Mouse (Mus musculus) lung, adult 2 months (tissue): ENCODE results near the gene Cmtm5. TPM values are rescaled to one million over a fixed set of nuclear protein-coding genes. Genes with fewer than 3 reads are reported as not detected.
"Not testable (repeated sequence)": the region's sequence is repeated elsewhere in the genome, so short reads cannot be mapped to it uniquely, and the experiment has no call there.

Experiments
- DNase-seq: peaks from one replicate; pipeline ENCODE4 v3.0.0; 2022
- H3K4me1 ChIP-seq: fragments of 200-500 bp; 2 replicates; pipeline ENCODE4 v1.6.1; 2011; ENCODE audit warnings: low read length; ENCODE audit not compliant: control insufficient read depth, insufficient read depth
- H3K4me3 ChIP-seq: fragments of 200-500 bp; replicated peaks from 2 replicates; pipeline ENCODE3; 2011; ENCODE audit warnings: low read depth, mild to moderate bottlenecking, control low read depth, low read length; ENCODE audit errors: extremely low read depth
- CTCF ChIP-seq: fragments of 200-500 bp; IDR thresholded peaks from 2 replicates; pipeline ENCODE4 v1.5.1; 2011; ENCODE audit warnings: mild to moderate bottlenecking, low read length, control low read depth; ENCODE audit not compliant: insufficient read depth
- POLR2A ChIP-seq: fragments of 200-500 bp; IDR thresholded peaks from 2 replicates; pipeline ENCODE4 v1.6.1; 2011; ENCODE audit warnings: low read depth, mild to moderate bottlenecking, control low read depth, low read length, borderline replicate concordance; ENCODE audit errors: extremely low read depth
- WGBS: fragments of 180-500 bp; shearing (Covaris S2); methylation state at CpG from one replicate; pipeline ENCODE4 v1.1.7; 2018; 5-methylcytosine and 5-hydroxymethylcytosine counted together
- polyA plus RNA-seq: library from polyadenylated mRNA; depleted of rRNA; stranded (reverse); fragments of >200 nt; gene quantifications from 2 replicates; pipeline ENCODE4 v1.2.3, GENCODE M21; 2012

The Cmtm5 gene
- polyA plus RNA-seq, 1 experiment, result 2.2 TPM

- no peak overlapping the region for H3K4me3 ChIP-seq
- no peak for DNase-seq
- TF ChIP-seq POLR2A (no peak), CTCF (no peak)
- H3K4me1 ChIP-seq, result no peaks in the 10 kb centered on the region
- WGBS, result 72% methylated on average over 15 of the region's 15 CpGs
Observed at GRCm38 (mm10) chr14:54965044-54965443, 29.0 kb downstream of the Cmtm5 start.

DNA sequence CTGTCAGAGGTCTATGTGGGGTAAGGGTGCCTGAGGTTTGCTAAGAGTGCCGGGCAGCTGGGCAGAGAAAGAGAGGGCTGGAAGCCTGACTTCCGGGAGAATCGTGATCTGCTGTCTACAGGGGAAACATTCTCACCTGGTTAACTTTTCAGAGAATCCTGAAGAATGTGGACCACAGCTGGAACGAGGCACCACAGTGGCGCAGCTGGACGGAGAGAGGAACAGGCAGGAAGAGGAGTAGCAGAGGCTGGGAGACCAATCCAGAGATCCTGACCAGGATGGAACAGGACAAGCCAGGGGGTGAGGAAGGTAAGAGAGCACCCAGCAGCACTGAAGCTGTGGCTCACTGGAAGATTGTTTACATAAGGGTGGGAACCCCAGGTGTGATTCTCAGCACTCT is 29.6 kb downstream of the Cmtm5 start:
- no peak overlapping the region for H3K4me3 ChIP-seq
- TF ChIP-seq POLR2A (no peak), CTCF (no peak)
- H3K4me1 ChIP-seq, result no peaks in the 10 kb centered on the region
- 52% methylated on average over 6 of the region's 6 CpGs for WGBS
- no peak for DNase-seq

DNA sequence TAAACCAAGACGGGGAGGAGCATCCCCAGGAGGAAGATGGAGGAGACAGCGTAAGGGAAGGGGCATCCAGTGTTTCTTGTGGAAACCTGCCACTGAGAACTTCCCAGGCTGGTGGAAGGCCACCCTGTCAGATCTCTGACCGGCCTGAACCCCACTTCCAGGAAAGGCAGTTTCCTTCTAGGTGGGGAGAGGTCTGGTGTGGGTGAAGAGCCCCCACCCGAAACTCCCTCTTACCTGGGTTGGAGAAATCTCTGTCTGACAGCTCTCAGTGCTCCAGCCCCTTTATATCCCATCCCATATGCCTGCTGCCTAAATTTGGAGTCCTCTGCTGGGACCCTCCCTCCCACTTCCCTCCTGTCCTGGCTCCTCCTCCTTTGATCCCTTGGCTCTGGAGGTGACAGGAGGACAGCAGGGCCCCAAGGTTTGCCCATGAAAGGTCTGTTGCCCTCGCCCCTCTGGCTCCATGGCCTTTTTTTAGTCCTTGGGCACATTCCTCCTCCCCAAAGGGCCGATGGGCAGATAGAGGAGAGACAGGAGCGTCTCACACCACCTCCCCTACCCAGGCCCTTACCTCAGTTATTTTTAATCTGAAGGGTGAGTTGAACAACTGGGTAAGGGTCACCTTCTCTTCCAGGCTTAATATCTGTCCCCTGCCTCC is 30.4 kb downstream of the Cmtm5 start, which contains the start of gene Myh6:
Gene Myh6, minus strand, starts transcription at position 608 of the 658 bp plus-strand sequence.
- Histone ChIP-seq H3K4me3 (no peak within 1 kb of the TSS), H3K4me1 (no peaks in the 10 kb centered on the region)
- WGBS, result 71% methylated on average over 7 of the region's 7 CpGs
- no peak for DNase-seq
- TF ChIP-seq POLR2A, result no peak
- no peak for TF ChIP-seq CTCF

GRCm38 (mm10) chr14:54967874-54968273 is 31.8 kb downstream of the Cmtm5 start:
- no peaks in the 10 kb centered on the region for H3K4me1 ChIP-seq
- no peak overlapping the region for H3K4me3 ChIP-seq
- WGBS, result 78% methylated on average over 3 of the region's 3 CpGs
- DNase-seq, result no peak
- TF ChIP-seq CTCF (no peak), POLR2A (no peak)

GRCm38 (mm10) chr14:54968344-54968743 is 32.3 kb downstream of the Cmtm5 start:
- Histone ChIP-seq H3K4me3 (no peak overlapping the region), H3K4me1 (no peaks in the 10 kb centered on the region)
- TF ChIP-seq POLR2A, result no peak
- no peak for TF ChIP-seq CTCF
- DNase-seq, result no peak

- 87% methylated on average over 10 of the region's 11 CpGs for WGBS
- not testable (repeated sequence) for H3K4me3 ChIP-seq, DNase-seq, H3K4me1 ChIP-seq
Observed at GRCm38 (mm10) chr14:54972786-54973185, 36.7 kb downstream of the Cmtm5 start.

GRCm38 (mm10) chr14:54974068-54974791 is 38.2 kb downstream of the Cmtm5 start:
- 79% methylated on average over 6 of the region's 6 CpGs for WGBS
- no peak overlapping the region for H3K4me3 ChIP-seq
- TF ChIP-seq POLR2A (no peak), CTCF (no peak)
- no peak for DNase-seq
- H3K4me1 ChIP-seq, result no peaks in the 10 kb centered on the region

- no peak for DNase-seq
- WGBS, result 62% methylated on average over 1 of the region's 1 CpGs
- Histone ChIP-seq H3K4me1 (no peaks in the 10 kb centered on the region), H3K4me3 (no peak within 1 kb of the TSS)
- no peak for TF ChIP-seq POLR2A
- TF ChIP-seq CTCF, result no peak
Observed at GRCm38 (mm10) chr14:54976633-54977032, 40.6 kb downstream of the Cmtm5 start, which contains the start of gene Gm17428. Gene Gm17428, plus strand, starts transcription at chr14:54976933.

DNA sequence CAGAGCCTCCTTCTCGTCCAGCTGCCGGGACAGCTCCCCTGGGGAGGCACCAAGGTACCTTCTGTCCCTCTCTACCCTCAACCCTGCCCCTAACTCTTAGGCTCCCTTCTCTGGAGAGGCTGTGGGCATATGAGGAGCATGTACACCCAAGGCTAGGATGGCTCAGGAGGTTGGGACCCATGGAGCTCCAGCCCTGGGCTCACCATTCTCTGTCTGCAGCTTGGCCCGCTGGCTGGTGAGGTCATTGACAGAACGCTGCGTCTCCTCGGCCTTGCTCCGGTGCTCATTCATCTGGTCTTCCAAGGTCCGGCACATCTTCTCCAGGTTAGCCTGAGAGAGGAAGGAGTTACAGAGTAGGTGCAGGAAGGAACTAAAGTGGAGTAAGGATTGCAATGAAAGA is 42.6 kb downstream of the Cmtm5 start:
- no peak for TF ChIP-seq POLR2A
- no peak for TF ChIP-seq CTCF
- no peak overlapping the region for H3K4me3 ChIP-seq
- H3K4me1 ChIP-seq, result no peaks in the 10 kb centered on the region
- DNase-seq, result no peak
- 87% methylated on average over 8 of the region's 8 CpGs for WGBS

DNA sequence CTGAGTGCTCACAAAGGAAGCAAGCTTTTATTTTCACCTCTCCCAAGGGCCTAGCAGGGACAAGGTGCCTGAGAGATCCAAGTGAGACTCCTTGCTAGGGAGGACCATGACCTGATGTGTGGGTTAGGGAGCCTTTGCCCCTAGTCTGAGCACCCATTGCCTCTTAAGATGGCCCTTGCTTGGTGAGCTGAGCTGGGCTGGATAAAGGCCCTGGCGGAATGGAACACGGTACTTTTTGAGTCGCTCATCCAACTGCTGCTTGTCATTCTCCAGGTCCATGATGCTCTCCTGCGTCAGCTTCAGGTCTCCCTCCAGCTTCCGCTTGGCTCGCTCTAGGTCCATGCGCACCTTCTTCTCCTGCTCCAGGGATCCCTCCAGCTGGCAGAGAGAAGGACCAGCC is 45.9 kb downstream of the Cmtm5 start:
- TF ChIP-seq CTCF (no peak), POLR2A (no peak)
- no peak for DNase-seq
- WGBS, result 92% methylated on average over 7 of the region's 7 CpGs
- no peaks in the 10 kb centered on the region for H3K4me1 ChIP-seq
- H3K4me3 ChIP-seq, result no peak overlapping the region

GRCm38 (mm10) chr14:54988350-54988874 is 52.4 kb downstream of the Cmtm5 start:
- WGBS, result 89% methylated on average over 9 of the region's 9 CpGs
- H3K4me3 ChIP-seq, H3K4me1 ChIP-seq, DNase-seq: not testable (repeated sequence)
